Mouse (Mus musculus) thymus, postnatal 0 days (tissue): ENCODE results near the gene Zc3hav1. TPM values are rescaled to one million over a fixed set of nuclear protein-coding genes. Genes with fewer than 3 reads are reported as not detected.

ENCODE experiments used
- DNase-seq: peaks from one replicate; pipeline ENCODE4 v3.0.0-alpha.2; 2015; ENCODE audit warnings: low spot score
- polyA plus RNA-seq: library from polyadenylated mRNA; unstranded; fragments of >200 nt; fragmentation: Nextera tagmentation; extraction: Ambion mirVana; gene quantifications from 2 replicates; pipeline ENCODE4 v1.2.1, GENCODE M21; 2015

The Zc3hav1 gene
- polyA plus RNA-seq, 1 experiment from 2014 or later, result 46.3 TPM

GRCm38 (mm10) chr6:38298246-38298635 is 56.2 kb downstream of the Zc3hav1 start:
- DNase-seq, result peak; percentile 28

DNA sequence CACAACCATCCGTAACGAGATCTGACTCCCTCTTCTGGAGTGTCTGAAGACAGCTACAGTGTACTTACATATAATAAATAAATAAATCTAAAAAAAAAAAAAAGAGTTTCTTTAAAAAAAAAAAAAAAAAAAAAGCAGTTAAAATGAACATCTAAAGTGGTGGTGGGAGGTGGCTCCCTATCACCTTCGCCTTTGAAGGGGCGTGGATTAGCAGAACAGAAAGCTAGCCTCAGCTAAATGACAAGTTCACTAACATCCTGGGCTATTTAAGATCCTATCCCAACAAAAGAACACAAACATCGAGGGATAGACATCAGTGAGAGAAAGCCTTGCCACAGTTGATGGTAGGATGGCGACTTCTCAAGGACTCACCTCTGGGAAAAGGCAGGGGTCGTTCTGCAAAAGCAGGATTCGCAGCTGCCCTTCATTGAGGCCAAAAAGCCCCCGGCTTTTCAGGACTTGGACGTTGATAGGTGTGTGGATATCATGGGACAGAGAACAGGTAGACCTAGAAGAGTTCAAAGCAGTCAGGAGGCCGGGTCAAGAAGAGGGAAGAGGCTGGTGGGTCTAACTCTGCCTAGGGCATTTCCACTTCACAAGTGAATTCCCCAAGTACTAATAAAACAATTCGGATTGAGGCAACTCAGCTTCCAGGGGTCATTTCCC is 56.7 kb downstream of the Zc3hav1 start:
- no peak for DNase-seq

DNA sequence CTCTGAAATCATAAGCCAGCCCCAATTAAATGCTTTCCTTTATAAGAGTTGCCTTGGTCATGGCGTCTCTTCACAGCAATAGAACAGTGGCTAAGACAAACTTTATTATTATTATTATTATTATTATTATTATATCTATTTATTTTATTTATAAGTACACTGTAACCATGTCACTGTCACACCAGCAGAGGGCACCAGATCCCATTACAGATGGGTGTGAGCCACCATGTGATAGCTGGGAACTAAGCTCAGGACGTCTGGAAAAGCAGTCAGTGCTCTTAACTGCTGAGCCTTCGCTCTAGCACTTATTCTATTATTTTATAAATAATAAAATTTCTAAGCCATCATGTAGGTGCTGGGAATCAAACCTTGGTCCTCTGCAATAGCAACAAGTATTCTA is 60.7 kb downstream of the Zc3hav1 start:
- DNase-seq, result no peak

GRCm38 (mm10) chr6:38292871-38293646 is 61.3 kb downstream of the Zc3hav1 start:
- no peak for DNase-seq

- no peak for DNase-seq
These were observed 70.0 kb downstream of the Zc3hav1 start for GRCm38 (mm10) chr6:38284422-38284821.

GRCm38 (mm10) chr6:38264466-38264865 is 89.9 kb downstream of the Zc3hav1 start:
- no peak for DNase-seq

DNA sequence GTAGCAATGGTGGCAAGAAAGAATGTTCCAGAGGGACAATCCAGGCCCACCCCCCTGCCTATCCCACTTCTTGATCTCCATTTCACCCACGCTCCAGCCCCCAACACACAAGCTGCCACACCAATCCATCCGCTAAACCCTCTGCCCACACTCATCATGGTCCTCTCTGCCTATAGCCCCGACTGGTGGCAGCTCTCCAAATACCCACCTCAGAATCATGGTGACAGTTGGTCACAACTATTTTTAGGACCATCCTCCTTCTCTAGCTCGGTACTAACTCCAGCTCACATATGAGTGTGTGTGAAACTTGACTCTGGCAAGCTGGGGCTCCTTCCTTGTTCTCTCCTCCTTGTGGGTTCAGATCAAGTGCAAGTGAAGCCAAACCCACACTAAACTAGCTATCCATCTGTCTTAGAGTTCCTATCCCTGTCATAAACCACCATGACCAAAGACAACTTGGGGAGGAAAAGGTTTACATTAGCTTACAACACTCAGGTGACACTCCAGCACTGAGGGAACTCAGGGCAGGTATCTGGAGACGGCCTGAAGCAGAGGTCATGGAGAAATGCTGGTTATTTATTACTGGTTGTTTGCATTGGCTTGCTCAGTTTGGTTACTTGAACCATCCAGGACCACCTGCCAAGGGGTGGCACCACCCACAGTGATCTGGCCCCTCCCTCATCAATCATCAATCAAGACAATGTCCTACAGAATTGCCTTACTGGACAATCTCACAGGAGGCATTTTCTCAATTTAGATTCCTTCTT is 90.8 kb downstream of the Zc3hav1 start:
- no peak for DNase-seq

- no peak for DNase-seq
These were observed 92.5 kb downstream of the Zc3hav1 start for GRCm38 (mm10) chr6:38261877-38262276.

- DNase-seq, result no peak
These were observed 96.9 kb downstream of the Zc3hav1 start for GRCm38 (mm10) chr6:38257506-38257905.

DNA sequence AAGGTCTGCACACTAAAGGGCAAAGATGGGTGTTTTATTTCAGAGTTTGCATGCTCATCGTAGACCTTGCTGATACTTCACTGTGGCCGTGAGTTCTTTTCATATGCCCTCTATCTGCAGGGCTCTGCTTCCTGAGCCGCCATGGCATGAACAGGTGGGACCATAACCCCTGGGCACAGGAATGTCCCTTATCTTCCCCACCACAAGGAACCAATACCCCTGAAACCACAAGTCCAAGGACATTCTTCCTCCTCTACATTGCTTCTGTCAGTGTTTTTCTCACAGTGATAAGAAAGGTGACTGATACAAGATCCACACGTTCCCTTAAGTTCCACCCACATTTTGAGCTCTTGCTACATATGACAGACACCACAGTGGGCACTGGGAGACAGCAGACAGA is 97.6 kb downstream of the Zc3hav1 start:
- DNase-seq, result no peak

- DNase-seq, result no peak
These were observed 98.6 kb downstream of the Zc3hav1 start for GRCm38 (mm10) chr6:38255794-38256193.

Other genes with a start within 250 kb of the Zc3hav1 start
- 0.31 and 0.42 TPM in 2 replicates for gene Tmem213, start 245.3 kb downstream of the Zc3hav1 start, polyA plus RNA-seq
- gene Atp6v0a4, start 230.0 kb downstream of the Zc3hav1 start, polyA plus RNA-seq, result 0.19 and 0.36 TPM in 2 replicates
- gene D630045J12Rik, start 100.6 kb downstream of the Zc3hav1 start, polyA plus RNA-seq, result 0.24 and 0.35 TPM in 2 replicates
- gene Zc3hav1l, start 55.3 kb downstream of the Zc3hav1 start, polyA plus RNA-seq, result 2.5 and 2.7 TPM in 2 replicates
- 1.0 TPM in 2 replicates for gene Ttc26, start 26.9 kb upstream of the Zc3hav1 start, polyA plus RNA-seq
- 5.8 and 10.6 TPM in 2 replicates for gene Ubn2, start 79.3 kb upstream of the Zc3hav1 start, polyA plus RNA-seq
- gene Fmc1, start 178.9 kb upstream of the Zc3hav1 start, polyA plus RNA-seq, result 100 and 110 TPM in 2 replicates
- 26.7 and 44.6 TPM in 2 replicates for gene Luc7l2, start 196.7 kb upstream of the Zc3hav1 start, polyA plus RNA-seq